Mouse (Mus musculus): ENCODE results near the gene Col6a4.

Col6a4 gene

GRCm38 (mm10) chr9:105949755-105950154 is 146.8 kb downstream of the Col6a4 start:
- DNase-seq: no peak

- no peak for DNase-seq
Observed at GRCm38 (mm10) chr9:105947577-105947976, 149.0 kb downstream of the Col6a4 start.

Data from cerebellum, adult 9-10 months (tissue).